Mouse (Mus musculus) hindbrain, embryonic 10.5 days (tissue): ENCODE results near the gene Galnt17. TPM values are rescaled to one million over a fixed set of nuclear protein-coding genes. Genes with fewer than 3 reads are reported as not detected.

Source experiments
- DNase-seq: peaks from one replicate; pipeline ENCODE4 v3.0.0-alpha.2; 2017; ENCODE audit warnings: low spot score
- H3K27ac ChIP-seq: fragments of 300-500 bp; sonication (generic); 2 replicates; pipeline ENCODE4 v1.5.1; 2016; ENCODE audit warnings: mild to moderate bottlenecking, moderate library complexity
- H3K27me3 ChIP-seq: fragments of 300-500 bp; sonication (generic); 2 replicates; pipeline ENCODE4 v1.6.1; 2016; ENCODE audit warnings: mild to moderate bottlenecking; ENCODE audit not compliant: poor library complexity, insufficient read depth, severe bottlenecking
- H3K36me3 ChIP-seq: fragments of 300-500 bp; sonication (generic); 2 replicates; pipeline ENCODE4 v1.6.1; 2016; ENCODE audit warnings: mild to moderate bottlenecking, moderate library complexity
- H3K4me1 ChIP-seq: fragments of 300-500 bp; sonication (generic); replicated peaks from 2 replicates; pipeline ENCODE4 v1.6.1; 2016; ENCODE audit warnings: mild to moderate bottlenecking
- H3K4me3 ChIP-seq: fragments of 300-500 bp; sonication (generic); 2 replicates; pipeline ENCODE4 v1.5.1; 2016; ENCODE audit warnings: mild to moderate bottlenecking, moderate library complexity
- H3K9me3 ChIP-seq: fragments of 300-500 bp; sonication (generic); 2 replicates; pipeline ENCODE4 v1.6.1; 2016; ENCODE audit warnings: mild to moderate bottlenecking, moderate library complexity
- WGBS: fragments of 180-500 bp; shearing (Covaris S2); methylation state at CpG from one replicate; pipeline ENCODE4 v1.1.7; 2016; 5-methylcytosine and 5-hydroxymethylcytosine counted together
- polyA plus RNA-seq: library from polyadenylated mRNA; unstranded; fragments of >200 nt; fragmentation: Nextera tagmentation; extraction: Ambion mirVana; gene quantifications from 2 replicates; pipeline ENCODE4 v1.2.1, GENCODE M21; 2016

Galnt17 gene
- polyA plus RNA-seq, 1 experiment from 2014 or later, result 1.5 TPM

DNA sequence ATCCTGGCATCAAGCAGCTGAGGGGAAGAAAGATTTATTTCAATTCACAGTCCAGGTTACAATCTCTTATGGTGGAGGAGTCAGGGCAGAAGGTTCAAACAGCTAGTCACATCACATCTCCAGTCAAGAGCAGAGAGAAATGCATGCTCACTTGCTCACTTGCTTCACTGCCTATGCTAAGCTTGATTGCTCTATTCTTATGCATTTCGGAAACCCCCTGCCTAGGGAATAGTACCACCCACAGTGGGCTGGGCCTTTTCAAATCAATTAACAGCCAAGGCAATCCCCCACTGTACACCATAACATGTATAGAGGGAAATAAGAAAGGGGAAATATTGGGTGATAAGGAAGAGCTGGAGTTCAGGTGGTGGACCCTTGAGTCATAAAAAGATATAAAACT is 212.7 kb downstream of the Galnt17 start:
- DNase-seq, result no peak
- Histone ChIP-seq H3K9me3 (peaks cover 6% of the 10 kb centered on the region), H3K27me3 (no peaks in the 10 kb centered on the region), H3K36me3 (no peaks in the 10 kb centered on the region), H3K4me3 (no peak overlapping the region), H3K4me1 (peaks cover 4% of the 10 kb centered on the region; the same call in 1 of the 2 replicates), H3K27ac (no peak overlapping the region)
- WGBS, result 96% methylated on average over 1 of the region's 1 CpGs

- H3K36me3 ChIP-seq, result no peaks in the 10 kb centered on the region
- no peak overlapping the region for H3K4me3 ChIP-seq
- H3K27ac ChIP-seq, result no peak overlapping the region
- no peak for DNase-seq
- WGBS, result 67% methylated on average over 1 of the region's 1 CpGs
- peaks cover 6% of the 10 kb centered on the region for H3K9me3 ChIP-seq
- H3K4me1 ChIP-seq, result peaks cover 4% of the 10 kb centered on the region; the same call in 1 of the 2 replicates
- no peaks in the 10 kb centered on the region for H3K27me3 ChIP-seq
Observed at GRCm38 (mm10) chr5:131094771-131095170, 213.5 kb downstream of the Galnt17 start.

DNA sequence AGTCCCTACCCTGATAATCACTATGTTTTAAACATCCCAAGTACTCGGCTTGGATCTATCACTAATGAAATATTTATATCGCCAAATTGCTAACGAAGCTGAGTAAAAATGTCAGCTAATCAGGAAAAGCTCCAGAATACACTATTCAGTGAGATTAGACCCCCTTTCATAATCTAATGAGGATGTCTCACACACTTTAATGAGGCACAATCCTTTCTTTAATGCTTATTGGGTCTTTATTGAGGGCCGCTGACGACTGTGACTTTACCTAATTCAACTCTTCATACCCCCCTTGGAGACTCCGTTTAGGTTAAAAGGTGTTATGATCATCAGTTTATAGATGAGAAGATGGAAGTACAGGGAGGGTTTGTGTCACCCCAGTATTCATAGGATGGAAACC is 214.2 kb downstream of the Galnt17 start:
- H3K9me3 ChIP-seq, result peaks cover 6% of the 10 kb centered on the region
- H3K36me3 ChIP-seq, result no peaks in the 10 kb centered on the region
- no peak overlapping the region for H3K4me3 ChIP-seq
- peaks cover 4% of the 10 kb centered on the region; the same call in 1 of the 2 replicates for H3K4me1 ChIP-seq
- WGBS, result 86% methylated on average over 6 of the region's 6 CpGs
- DNase-seq, result no peak
- no peak overlapping the region for H3K27ac ChIP-seq
- H3K27me3 ChIP-seq, result no peaks in the 10 kb centered on the region

- peak; percentile 8 for DNase-seq
- Histone ChIP-seq H3K27me3 (no peaks in the 10 kb centered on the region), H3K4me1 (peaks cover 3% of the 10 kb centered on the region; the same call in 1 of the 2 replicates), H3K27ac (no peak overlapping the region), H3K36me3 (no peaks in the 10 kb centered on the region), H3K4me3 (no peak overlapping the region), H3K9me3 (no peaks in the 10 kb centered on the region)
- 71% methylated on average over 8 of the region's 8 CpGs for WGBS
Observed at GRCm38 (mm10) chr5:131089876-131090275, 218.4 kb downstream of the Galnt17 start.

GRCm38 (mm10) chr5:131088866-131089265 is 219.4 kb downstream of the Galnt17 start:
- no peaks in the 10 kb centered on the region for H3K4me1 ChIP-seq
- no peak overlapping the region for H3K4me3 ChIP-seq
- H3K27ac ChIP-seq, result no peak overlapping the region
- H3K36me3 ChIP-seq, result no peaks in the 10 kb centered on the region
- no peaks in the 10 kb centered on the region for H3K9me3 ChIP-seq
- H3K27me3 ChIP-seq, result no peaks in the 10 kb centered on the region
- WGBS, result 76% methylated on average over 11 of the region's 11 CpGs
- DNase-seq, result no peak

DNA sequence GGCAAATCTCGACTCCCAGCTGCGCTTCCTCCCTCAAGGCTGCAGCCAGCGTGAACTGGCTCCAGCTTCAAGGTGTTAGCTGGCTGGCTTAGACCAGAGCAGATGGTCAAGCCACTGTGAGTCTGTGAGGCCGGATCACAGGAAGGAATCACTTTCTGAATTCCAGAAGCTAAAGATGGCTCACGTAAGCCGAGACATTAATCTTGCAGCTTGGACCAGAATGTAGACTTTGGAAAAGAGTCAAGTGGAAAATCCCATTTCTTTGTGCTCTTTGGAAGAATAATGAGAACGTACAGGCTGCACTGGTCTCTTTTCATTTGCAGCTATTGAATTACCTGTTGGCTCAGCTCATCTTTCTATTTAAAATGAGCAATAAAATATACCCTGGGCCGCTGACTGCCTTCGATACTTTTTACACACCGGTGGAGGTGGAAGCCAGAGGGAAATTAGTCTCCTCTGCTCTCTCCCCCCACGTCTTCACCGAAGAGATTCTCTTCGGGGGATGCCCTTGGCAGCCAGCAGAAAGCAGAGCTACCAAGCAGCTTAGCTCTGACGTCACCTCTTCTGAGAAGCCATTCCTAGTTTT is 225.1 kb downstream of the Galnt17 start:
- H3K4me1 ChIP-seq, result peaks cover 3% of the 10 kb centered on the region; the same call in 1 of the 2 replicates
- DNase-seq, result no peak
- WGBS, result 73% methylated on average over 14 of the region's 14 CpGs

DNA sequence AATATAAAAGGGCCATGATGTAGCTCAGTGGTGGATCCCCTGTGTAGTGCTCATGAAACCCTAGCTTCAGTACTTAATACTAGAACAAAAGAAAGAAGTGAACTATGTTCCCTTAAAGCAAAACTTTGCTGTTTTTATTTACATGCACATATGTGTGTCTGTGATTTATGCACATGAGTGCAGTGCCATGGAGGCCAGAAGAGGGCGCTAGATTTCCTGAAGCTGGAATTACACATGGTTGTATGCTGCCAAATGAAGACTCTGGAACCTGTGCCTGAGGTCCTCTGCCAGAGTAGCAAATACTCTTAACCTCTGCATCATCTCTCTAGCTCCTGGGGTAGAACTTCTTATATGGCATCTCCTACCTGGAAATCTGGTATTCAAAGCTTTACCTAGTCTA is 230.6 kb downstream of the Galnt17 start:
- DNase-seq, result no peak
- Histone ChIP-seq H3K9me3 (no peaks in the 10 kb centered on the region), H3K4me1 (peaks cover 3% of the 10 kb centered on the region; the same call in 1 of the 2 replicates), H3K27me3 (no peaks in the 10 kb centered on the region), H3K27ac (no peak overlapping the region), H3K36me3 (no peaks in the 10 kb centered on the region), H3K4me3 (no peak overlapping the region)
- 31% methylated on average over 1 of the region's 1 CpGs for WGBS

More for the DNA sequence above, 225.1 kb downstream of the Galnt17 start:
- Histone ChIP-seq H3K27ac (no peak overlapping the region), H3K36me3 (no peaks in the 10 kb centered on the region), H3K4me3 (no peak overlapping the region), H3K9me3 (no peaks in the 10 kb centered on the region), H3K27me3 (no peaks in the 10 kb centered on the region)

DNA sequence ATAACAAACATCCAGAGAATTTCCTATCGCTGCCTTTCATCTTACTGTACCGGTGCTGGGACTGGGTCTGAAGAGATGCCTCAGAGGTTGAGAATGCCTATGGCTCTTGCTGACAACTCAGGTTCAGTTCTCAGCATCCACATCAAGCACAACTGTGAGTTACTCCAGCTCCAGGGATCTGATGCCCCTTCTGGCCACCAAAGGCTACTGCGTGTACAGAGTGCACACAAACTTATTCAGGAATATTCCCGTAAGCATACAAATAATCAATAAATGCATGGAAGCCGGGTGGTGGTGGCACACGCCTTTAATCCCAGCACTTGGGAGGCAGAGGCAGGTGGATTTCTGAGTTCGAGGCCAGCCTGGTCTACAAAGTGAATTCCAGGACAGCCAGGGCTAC is 232.5 kb downstream of the Galnt17 start:
- no peaks in the 10 kb centered on the region for H3K27me3 ChIP-seq
- no peak for DNase-seq
- H3K4me1 ChIP-seq, result no peaks in the 10 kb centered on the region
- H3K36me3 ChIP-seq, result no peaks in the 10 kb centered on the region
- no peak overlapping the region for H3K27ac ChIP-seq
- H3K9me3 ChIP-seq, result no peaks in the 10 kb centered on the region
- WGBS, result 90% methylated on average over 7 of the region's 7 CpGs
- no peak overlapping the region for H3K4me3 ChIP-seq

GRCm38 (mm10) chr5:131074295-131074694 is 234.0 kb downstream of the Galnt17 start:
- no peak overlapping the region for H3K27ac ChIP-seq
- 89% methylated on average over 4 of the region's 4 CpGs for WGBS
- H3K4me3 ChIP-seq, result no peak overlapping the region
- no peaks in the 10 kb centered on the region for H3K4me1 ChIP-seq
- DNase-seq, result no peak
- no peaks in the 10 kb centered on the region for H3K9me3 ChIP-seq
- no peaks in the 10 kb centered on the region for H3K27me3 ChIP-seq
- no peaks in the 10 kb centered on the region for H3K36me3 ChIP-seq

- no peak for DNase-seq
- Histone ChIP-seq H3K27me3 (no peaks in the 10 kb centered on the region), H3K4me3 (no peak overlapping the region), H3K27ac (no peak overlapping the region), H3K36me3 (no peaks in the 10 kb centered on the region), H3K9me3 (no peaks in the 10 kb centered on the region), H3K4me1 (no peaks in the 10 kb centered on the region)
- 88% methylated on average over 6 of the region's 6 CpGs for WGBS
Observed at GRCm38 (mm10) chr5:131065174-131065573, 243.1 kb downstream of the Galnt17 start.

DNA sequence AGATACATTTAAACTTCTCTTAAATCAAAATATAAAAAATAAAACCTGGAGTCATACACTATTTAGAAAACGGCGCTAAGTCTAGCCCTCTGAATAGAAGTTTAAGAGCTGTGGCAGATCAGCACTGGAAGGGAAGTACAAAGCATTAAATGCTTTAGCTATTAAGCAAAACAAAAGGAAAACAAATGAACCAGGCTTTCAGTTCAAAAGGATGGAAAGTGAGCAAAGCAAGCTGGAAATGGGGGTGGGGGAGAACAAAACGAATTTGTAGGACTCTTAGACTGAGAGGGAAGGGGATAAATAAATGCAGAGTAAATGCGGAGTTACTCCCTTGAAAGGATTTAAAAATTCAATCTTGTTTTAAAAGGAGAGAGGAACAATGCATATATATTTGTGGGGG is 259.8 kb downstream of the Galnt17 start:
- 31% methylated on average over 4 of the region's 4 CpGs for WGBS
- Histone ChIP-seq H3K4me3 (no peak overlapping the region), H3K27ac (no peak overlapping the region), H3K27me3 (no peaks in the 10 kb centered on the region), H3K36me3 (no peaks in the 10 kb centered on the region), H3K4me1 (no peaks in the 10 kb centered on the region), H3K9me3 (no peaks in the 10 kb centered on the region)
- no peak for DNase-seq

DNA sequence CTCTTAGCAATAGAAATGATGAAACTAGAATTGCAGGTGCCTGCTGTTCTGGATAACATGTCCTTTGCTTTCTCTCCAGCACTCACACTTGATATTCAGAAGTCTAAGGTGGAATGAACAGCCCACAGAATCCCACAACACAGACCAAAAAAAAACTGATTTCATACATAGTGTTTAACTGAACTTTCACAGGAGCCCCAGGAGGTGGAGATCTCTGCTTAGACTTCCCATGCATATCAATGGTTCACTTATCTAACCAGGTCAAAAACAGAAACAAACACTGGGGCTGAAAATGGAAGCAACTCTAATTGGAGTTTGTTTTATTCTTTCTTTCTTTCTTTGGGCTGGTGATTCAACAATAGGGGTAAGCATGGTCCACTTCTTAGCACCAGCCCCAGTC is 265.2 kb downstream of the Galnt17 start:
- Histone ChIP-seq H3K36me3 (no peaks in the 10 kb centered on the region), H3K4me3 (no peak overlapping the region), H3K27me3 (no peaks in the 10 kb centered on the region), H3K27ac (no peak overlapping the region), H3K4me1 (no peaks in the 10 kb centered on the region), H3K9me3 (no peaks in the 10 kb centered on the region)
- DNase-seq, result no peak

GRCm38 (mm10) chr5:131040441-131040840 is 267.9 kb downstream of the Galnt17 start:
- WGBS, result 86% methylated on average over 2 of the region's 2 CpGs
- H3K36me3 ChIP-seq, result no peaks in the 10 kb centered on the region
- H3K27me3 ChIP-seq, result no peaks in the 10 kb centered on the region
- no peaks in the 10 kb centered on the region for H3K4me1 ChIP-seq
- no peak overlapping the region for H3K4me3 ChIP-seq
- DNase-seq, result no peak
- H3K27ac ChIP-seq, result no peak overlapping the region
- H3K9me3 ChIP-seq, result no peaks in the 10 kb centered on the region
